Mouse (Mus musculus) left cerebral cortex, adult 2 months (tissue): ENCODE data around the gene Olfr996. TPM values are rescaled to one million over a fixed set of nuclear protein-coding genes. Genes with fewer than 3 reads are reported as not detected.
A peak's percentile ranks its signal among the peaks of the same experiment; 100 is the strongest.
"Not testable (repeated sequence)": the region's sequence is repeated elsewhere in the genome, so short reads cannot be mapped to it uniquely, and the experiment has no call there.

Source experiments
- DNase-seq, 2 experiments: peaks; one replicate each; pipeline ENCODE4 v3.0.0; 2021 to 2022; ENCODE audit warnings: low spot score in 2 of 2, mixed read lengths in 1 of 2; ENCODE audit errors: extremely low spot score in 1 of 2
- H3K27ac ChIP-seq: fragments of 200-600 bp; 2 replicates; pipeline ENCODE4 v1.8.1; 2022
- H3K4me3 ChIP-seq: fragments of 200-600 bp; 2 replicates; pipeline ENCODE4 v1.8.1; 2022
- CTCF ChIP-seq: fragments of 200-600 bp; IDR thresholded peaks from 2 replicates; pipeline ENCODE4 v1.8.1; 2022; ENCODE audit warnings: antibody characterized with exemption, mild to moderate bottlenecking, moderate library complexity
- intact Hi-C: fragments of 180-260 bp; cut with DNase I; formaldehyde crosslinking; loops from one replicate; pipeline ENCODE4 v1.15.1; 2025
- long read RNA-seq, 2 experiments: library from polyadenylated mRNA; stranded (forward); transcript quantifications; one replicate each; pipeline ENCODE4 v2.0.0; 2021; ENCODE audit warnings: borderline mapping rate in 2 of 2
- total RNA-seq, 2 experiments: library from RNA; stranded (reverse); gene quantifications; 2 replicates each; pipeline ENCODE4 v1.2.3; 2021

The Olfr996 gene
- not detected for total RNA-seq
- long read RNA-seq, experiment 1 = 0 reads
- long read RNA-seq, experiment 2 = 0 reads

DNA sequence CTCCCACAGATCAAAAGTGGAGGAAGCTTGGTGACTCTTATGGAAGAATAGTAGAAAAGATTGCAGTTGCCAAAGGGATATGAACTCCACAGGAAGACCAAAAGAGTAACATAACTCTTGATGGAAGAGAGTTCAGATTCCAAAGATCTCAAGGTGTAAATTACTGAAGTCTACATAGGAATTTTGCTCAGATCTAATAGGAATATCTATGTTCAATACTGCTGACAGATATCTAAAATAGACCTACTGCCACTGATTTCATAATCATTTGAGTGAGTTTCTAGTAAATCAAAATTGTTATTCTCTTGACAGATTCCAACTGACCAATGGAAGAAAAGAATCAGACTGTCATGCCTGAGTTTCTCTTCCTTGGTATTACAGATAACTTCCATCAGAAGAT, at the start of gene Olfr996:
Gene Olfr996 (plus strand): TSS at position 301 of the 400 bp plus-strand sequence.
- Histone ChIP-seq H3K4me3 (no peak within 1 kb of the TSS), H3K27ac (no peak within 1 kb of the TSS)
- no peak for TF ChIP-seq CTCF
- intact Hi-C loops = no loop called here
- DNase-seq = no peak

DNA sequence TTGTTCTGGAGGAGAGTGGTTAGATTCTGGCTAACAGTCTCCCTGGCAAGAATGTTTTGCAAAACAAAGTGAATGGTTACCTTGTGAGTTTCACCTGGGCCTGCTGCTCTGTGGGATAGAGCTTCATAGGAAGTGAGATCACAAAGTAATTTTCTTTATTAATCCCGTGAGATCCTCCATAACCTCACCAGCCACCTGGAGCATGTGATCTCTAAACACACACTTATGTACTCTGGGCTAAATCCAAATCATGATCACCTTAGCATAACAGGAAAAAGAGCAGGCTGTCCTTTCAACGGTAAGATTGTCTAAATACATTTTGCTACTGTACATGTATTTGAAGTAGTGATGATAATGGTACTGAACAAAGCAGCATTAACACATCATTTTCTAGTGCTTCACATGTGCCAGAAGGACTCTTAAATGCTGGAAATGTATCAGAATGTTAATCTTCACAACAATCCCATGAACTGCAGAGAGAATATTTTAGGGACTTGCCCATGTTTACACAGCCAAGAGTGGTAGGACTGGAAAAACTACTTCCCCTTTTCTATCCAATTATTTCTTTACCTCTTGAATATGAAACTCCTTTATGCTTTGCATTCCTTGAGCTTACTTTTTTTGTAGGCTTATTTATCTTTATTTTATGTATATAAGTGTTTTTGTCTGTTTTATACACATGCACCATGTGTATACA, 46.8 kb upstream of the Olfr996 start:
- TF ChIP-seq CTCF = no peak
- Histone ChIP-seq H3K27ac (no peak overlapping the region), H3K4me3 (no peak overlapping the region)
- no peak for DNase-seq
- intact Hi-C loops = no loop called here

DNA sequence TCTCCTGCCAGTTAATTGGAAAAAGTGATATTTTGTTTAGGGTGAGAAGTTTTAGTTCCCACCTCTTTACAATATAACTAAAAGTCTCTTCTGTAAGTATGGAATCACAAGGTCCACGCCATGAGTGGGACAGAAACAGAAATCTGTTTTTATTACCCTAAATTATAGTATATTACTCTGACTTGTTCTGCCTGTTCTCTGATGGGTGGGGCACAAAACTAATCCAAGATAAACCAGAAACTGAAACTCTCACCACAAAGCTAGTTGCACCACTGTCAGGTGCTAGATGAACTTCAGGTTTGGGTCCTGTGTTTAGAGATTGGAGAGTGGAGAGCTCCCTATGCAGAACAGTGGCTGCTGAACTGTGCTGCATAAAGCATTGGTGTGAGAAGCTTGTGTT, 45.1 kb upstream of the Olfr996 start:
- intact Hi-C loops = no loop called here
- no peak overlapping the region for H3K4me3 ChIP-seq
- TF ChIP-seq CTCF = no peak
- no peak overlapping the region for H3K27ac ChIP-seq
- no peak for DNase-seq

DNA sequence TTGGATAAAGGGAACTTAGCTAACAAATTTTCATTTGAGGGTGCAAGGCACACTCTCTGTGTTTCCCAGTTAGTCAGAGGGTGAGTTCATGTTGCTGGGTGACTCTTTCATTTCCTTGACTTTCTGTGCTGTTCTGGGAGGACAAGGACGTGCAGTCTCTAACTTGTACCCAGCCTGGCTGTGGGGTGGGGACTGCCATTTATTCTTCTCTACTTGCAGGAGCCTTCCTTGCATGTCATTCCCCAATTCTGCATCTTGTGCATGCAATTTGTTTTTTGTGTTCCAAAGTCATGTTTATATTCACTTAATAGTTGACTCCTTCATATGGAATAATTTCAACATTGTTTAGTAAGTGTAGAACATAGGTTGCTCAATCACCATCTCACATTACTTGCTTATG, 24.2 kb upstream of the Olfr996 start:
- no peak overlapping the region for H3K27ac ChIP-seq
- H3K4me3 ChIP-seq = no peak overlapping the region
- no peak for TF ChIP-seq CTCF
- DNase-seq = no peak
- intact Hi-C loops = no loop called here

DNA sequence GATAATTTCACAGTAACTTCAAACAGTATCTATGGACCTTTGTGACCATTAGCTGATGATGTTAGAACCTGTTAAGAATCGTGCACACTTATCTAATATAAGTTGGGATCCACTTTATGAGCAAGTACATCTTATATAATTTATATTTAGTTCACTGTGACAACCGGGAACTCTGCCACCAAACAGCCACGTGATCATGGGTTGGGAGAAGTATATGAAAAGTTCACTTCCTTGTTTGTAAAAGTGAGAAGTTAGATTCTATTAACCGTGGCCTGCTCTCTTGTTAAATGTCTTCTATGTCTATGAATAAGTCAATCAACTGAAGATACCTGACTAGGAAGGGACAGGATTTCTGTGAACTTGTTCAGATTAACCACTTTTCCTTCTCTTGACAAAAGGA, 18.8 kb upstream of the Olfr996 start:
- no peak overlapping the region for H3K27ac ChIP-seq
- intact Hi-C loops = loop anchor here (5.0 kb wide), 1 partner anchor 538 kb away; no protein-coding TSS in a partner anchor
- TF ChIP-seq CTCF = no peak
- H3K4me3 ChIP-seq = no peak overlapping the region
- DNase-seq = no peak

DNA sequence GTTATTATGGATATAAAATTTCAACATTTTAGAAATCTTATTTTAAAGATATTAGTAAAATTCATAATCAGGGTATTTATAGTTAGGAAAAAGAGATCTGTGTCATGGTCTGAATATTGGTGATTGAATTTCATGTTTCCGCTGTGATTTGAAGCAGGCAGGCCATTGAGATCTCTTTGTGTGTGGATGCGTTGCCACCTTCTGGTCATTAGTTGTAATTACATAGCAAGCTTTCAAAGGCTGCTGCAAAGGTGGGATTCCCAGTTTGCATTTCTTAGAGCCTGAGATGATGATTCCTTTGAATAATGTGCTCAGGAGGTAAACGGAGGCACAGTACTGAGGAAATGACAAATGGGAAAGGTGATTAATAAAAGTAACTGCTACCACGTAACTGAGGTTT, 17.8 kb upstream of the Olfr996 start:
- no peak overlapping the region for H3K4me3 ChIP-seq
- intact Hi-C loops = loop anchor here (1.0 to 5.0 kb wide), 3 partner anchors 315 to 539 kb away; no protein-coding TSS in a partner anchor
- TF ChIP-seq CTCF = peak; percentile 90
- peak; percentile 28 to 40 for DNase-seq
- no peak overlapping the region for H3K27ac ChIP-seq

DNA sequence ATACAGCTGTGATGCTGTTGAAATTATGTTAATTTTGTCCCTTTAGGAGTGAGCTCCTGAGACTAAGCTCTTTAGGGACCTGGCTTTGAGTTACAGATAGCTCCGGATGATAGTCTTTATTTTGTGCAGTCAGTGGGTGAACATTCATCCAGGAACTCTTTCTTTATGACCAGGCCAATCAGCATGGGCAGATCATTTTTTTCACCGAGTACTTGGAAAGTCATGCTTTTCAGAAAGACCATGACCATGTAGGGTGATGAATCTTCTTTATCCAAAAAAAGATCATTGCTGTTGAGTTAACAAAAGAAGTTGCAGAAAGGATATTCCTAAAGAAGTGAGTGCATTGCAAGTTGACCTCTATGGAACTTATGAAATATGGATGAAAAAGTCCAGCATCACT, 9.6 kb downstream of the Olfr996 start, which contains the start of gene Olfr998:
Gene Olfr998 (plus strand): TSS at position 301 of the 400 bp plus-strand sequence.
- DNase-seq, intact Hi-C loops, H3K4me3 ChIP-seq, H3K27ac ChIP-seq: not testable (repeated sequence)

DNA sequence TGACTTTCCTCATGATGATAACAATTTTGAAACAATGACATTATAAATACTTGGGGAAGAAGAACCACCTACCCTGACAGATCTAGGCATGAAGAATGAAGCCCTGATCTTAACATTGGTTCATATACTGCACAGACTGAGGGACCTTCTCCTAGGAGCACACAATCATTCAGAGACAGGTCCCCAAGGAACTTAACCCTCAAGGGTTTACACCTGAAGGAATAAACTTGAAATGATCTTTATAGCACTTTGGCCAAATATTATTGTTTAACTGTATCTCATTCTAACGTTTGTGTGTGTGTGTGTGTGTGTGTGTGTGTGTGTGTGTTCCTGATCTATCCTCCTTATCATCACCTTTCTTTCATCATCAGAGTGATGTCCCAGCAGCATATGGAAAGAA, 32.8 kb downstream of the Olfr996 start, which contains the start of gene Olfr1000:
Gene Olfr1000 (minus strand): TSS at position 101 of the 400 bp plus-strand sequence.
- H3K27ac ChIP-seq = no peak within 1 kb of the TSS
- H3K4me3 ChIP-seq = no peak within 1 kb of the TSS
- intact Hi-C loops = no loop called here
- no peak for DNase-seq
- TF ChIP-seq CTCF = no peak

Other genes with a start within 250 kb of the Olfr996 start
- not detected for gene Olfr987, start 239.9 kb upstream of the Olfr996 start, total RNA-seq
- not detected for gene Olfr988, start 216.0 kb upstream of the Olfr996 start, total RNA-seq
- not detected for gene Olfr992, start 169.7 kb upstream of the Olfr996 start, total RNA-seq
- gene Olfr993, start 164.3 kb upstream of the Olfr996 start, total RNA-seq = not detected
- gene Olfr994, start 142.8 kb upstream of the Olfr996 start, total RNA-seq = not detected
- gene Olfr995, start 135.6 kb upstream of the Olfr996 start, total RNA-seq = not detected
- gene 4833423E24Rik, start 60.2 kb upstream of the Olfr996 start, total RNA-seq = not detected
- not detected for gene Olfr998, start 9.7 kb downstream of the Olfr996 start, total RNA-seq
- gene Olfr1000, start 32.7 kb downstream of the Olfr996 start, total RNA-seq = not detected
- gene Olfr1002, start 71.5 kb downstream of the Olfr996 start, total RNA-seq = not detected
- gene Olfr154, start 85.2 kb downstream of the Olfr996 start, total RNA-seq = not detected
- gene Olfr1006, start 99.6 kb downstream of the Olfr996 start, total RNA-seq = not detected
- gene Olfr1008, start 110.2 kb downstream of the Olfr996 start, total RNA-seq = not detected
- gene Olfr1009, start 136.2 kb downstream of the Olfr996 start, total RNA-seq = not detected
- gene Olfr1012, start 183.6 kb downstream of the Olfr996 start, total RNA-seq = not detected
- gene Olfr1013, start 187.9 kb downstream of the Olfr996 start, total RNA-seq = not detected
- not detected for gene Olfr1014, start 193.5 kb downstream of the Olfr996 start, total RNA-seq
- gene Olfr1015, start 202.8 kb downstream of the Olfr996 start, total RNA-seq = not detected
- gene Olfr1016, start 223.3 kb downstream of the Olfr996 start, total RNA-seq = not detected
- gene Olfr1018, start 239.3 kb downstream of the Olfr996 start, total RNA-seq = not detected